Mouse (Mus musculus) thymus, postnatal 36 days (tissue): Measurements from ENCODE around the gene Hnf1b.

Experiments used
- DNase-seq, 2 experiments: peaks; one replicate each; pipeline ENCODE4 v3.0.0; 2022; ENCODE audit warnings: mixed read lengths in 2 of 2

The Hnf1b gene

DNA sequence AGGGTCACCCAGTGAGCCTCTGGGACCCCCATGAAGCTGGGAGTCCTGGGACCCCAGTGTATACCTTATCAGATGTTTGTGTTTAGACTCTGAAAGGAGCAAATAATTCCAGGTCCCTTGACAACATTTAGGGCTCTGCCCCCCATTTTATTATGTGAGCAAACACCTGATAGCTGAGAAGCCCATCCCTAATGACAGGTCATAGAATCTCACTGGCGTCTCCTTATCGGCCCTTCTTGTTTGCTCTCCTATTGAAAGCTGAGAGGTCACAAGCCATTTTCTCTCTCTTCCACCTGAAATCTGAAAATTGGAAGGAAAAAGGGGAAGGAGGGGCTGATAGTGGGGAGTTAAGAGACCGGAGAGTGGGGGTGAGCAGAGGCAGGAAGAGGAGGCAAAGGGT lies 52.9 kb downstream of the Hnf1b start:
- DNase-seq, result no peak

- no peak for DNase-seq
Measured at GRCm38 (mm10) chr11:83905756-83906155, 55.9 kb downstream of the Hnf1b start.

GRCm38 (mm10) chr11:83908376-83908775 lies 58.5 kb downstream of the Hnf1b start:
- DNase-seq, result no peak

GRCm38 (mm10) chr11:83913824-83914311 lies 64.0 kb downstream of the Hnf1b start:
- DNase-seq, result no peak

GRCm38 (mm10) chr11:83914501-83914900 lies 64.6 kb downstream of the Hnf1b start:
- DNase-seq, result no peak

DNA sequence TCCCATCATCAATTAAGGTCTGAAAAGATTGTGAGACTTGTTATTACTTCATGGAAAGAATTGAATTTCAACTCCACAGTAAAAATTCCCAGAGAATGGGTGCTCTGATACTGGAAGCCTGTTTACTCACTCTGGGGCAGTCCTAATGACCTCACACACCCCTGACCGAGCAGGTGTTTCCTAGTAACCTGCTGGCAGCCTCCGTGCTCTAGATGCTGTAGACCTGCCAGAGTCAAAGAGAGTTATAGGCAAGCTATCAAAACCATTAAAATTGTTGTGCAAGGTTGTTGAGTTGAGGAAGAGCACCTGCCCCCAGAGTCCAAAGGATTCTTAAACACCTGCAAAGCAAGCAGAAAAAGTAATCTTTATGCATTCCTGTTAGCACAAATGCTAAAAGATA lies 72.7 kb downstream of the Hnf1b start:
- no peak for DNase-seq

GRCm38 (mm10) chr11:83927097-83927496 lies 77.2 kb downstream of the Hnf1b start:
- peak; percentile 11 to 17 for DNase-seq

DNA sequence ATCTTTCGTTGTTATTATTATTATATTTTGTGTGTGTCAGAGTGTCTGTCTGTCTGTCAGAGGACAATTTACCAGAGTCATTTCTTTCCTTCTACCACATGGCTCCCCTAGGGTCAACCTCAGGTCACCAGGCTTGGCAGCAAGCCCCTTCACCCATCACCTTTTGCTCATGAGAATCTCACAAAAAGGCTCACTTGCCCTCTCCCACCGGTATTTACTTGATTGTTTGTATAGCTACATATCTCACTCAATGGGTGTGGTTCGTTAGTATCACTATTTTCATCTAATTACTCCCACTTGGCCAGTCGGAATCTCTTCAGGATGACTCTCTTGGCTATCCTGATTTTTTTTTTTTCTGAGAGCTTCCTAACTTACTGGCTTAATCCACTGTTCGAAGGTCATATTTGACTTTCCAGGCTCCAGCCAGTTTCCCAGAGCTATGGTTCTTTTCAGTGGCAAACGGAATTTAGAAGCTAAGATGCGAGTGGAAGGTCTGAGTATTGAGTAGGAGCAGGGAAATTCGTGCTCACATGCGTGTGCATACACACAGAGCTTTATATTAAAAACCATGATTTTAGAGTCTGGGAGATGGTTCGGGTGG lies 82.7 kb downstream of the Hnf1b start:
- DNase-seq, result no peak

- no peak for DNase-seq
Measured at GRCm38 (mm10) chr11:83933376-83933775, 83.5 kb downstream of the Hnf1b start.

DNA sequence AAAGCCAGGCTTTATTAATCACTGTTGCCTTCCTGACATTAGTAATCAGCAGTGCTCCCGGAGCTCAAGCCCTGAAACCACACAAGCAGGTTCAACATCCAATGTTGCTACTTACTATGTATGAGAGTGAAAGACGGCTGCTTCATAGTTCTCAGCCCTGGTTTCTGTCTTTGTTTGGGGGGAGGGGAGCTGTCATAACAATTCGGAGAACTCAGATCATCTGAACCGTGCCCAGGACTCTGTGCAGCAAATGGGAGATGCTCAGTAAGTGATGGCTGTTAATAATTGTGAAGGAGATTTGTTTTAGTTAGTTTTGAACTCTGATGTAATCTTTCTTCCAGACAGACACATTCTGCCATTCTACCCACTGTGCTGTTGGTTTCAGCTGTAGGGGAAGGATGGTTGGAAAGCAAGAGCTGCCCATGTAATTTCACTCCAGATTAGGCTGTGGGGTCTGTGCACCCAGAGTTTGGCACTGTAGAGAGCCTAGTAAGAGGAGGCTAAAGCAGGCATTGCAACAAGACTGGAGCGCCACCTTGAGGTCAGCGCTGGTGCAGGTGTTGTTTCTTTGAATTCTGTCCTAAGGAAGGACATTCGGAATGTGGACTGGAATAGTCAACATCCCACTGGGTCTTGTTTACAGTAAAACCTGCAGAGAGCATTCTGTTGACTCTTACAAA lies 86.3 kb downstream of the Hnf1b start:
- DNase-seq, result peak; percentile 40 to 59

DNA sequence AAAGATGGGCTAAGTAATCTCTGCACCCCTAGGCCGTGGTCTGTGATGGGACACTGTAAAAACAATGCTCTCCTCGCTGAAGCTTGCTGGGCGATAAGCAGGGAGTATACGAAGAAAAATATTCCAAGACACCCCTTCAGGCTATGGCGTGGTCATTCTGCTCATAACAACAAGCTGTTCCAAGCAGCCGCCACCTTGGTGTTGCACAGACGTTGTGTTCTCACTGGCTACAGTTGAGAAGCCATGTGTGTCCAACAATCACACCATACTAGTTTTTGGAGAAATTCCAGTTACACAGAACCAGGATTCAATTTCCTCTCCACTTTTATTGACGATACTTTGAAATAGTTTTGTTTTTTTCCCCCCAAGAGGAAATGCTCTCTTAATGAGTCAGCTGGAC lies 88.7 kb downstream of the Hnf1b start:
- no peak for DNase-seq

GRCm38 (mm10) chr11:83941950-83942840 lies 92.3 kb downstream of the Hnf1b start, which contains the start of gene Ddx52:
Gene Ddx52, plus strand, starts transcription at chr11:83942062.
- DNase-seq, result peak; percentile 82 to 84
